Mouse (Mus musculus): Measurements from ENCODE around the gene Slc38a5. TPM values are rescaled to one million over a fixed set of nuclear protein-coding genes. Genes with fewer than 3 reads are reported as not detected.
"Not testable (repeated sequence)": the region's sequence is repeated elsewhere in the genome, so short reads cannot be mapped to it uniquely, and the experiment has no call there.

Gene Slc38a5
- polyA plus RNA-seq, 1 experiment: not detected

- TF ChIP-seq MYOD1 (IDR thresholded peaks at IDR 0.05; ENCODE audit: control insufficient read depth, insufficient read length, low read depth) (no peak), MYOG (IDR thresholded peaks at IDR 0.05; ENCODE audit: control insufficient read depth, extremely low read depth, insufficient read length) (no peak), CEBPB (IDR thresholded peaks at IDR 0.05; ENCODE audit: low read depth) (no peak), MAX (IDR thresholded peaks at IDR 0.05) (no peak), USF1 (IDR thresholded peaks at IDR 0.05; ENCODE audit: low read depth) (no peak), CTCF (IDR thresholded peaks at IDR 0.05; ENCODE audit: control insufficient read depth, insufficient read depth, insufficient read length) (no peak), FOSL1 (IDR thresholded peaks at IDR 0.05; ENCODE audit: insufficient read depth, low read length, poor library complexity, severe bottlenecking) (no peak)
- Histone ChIP-seq H3K36me3 (ENCODE audit: control insufficient read depth, insufficient read depth) (no peaks in the 10 kb centered on the region), H3ac (ENCODE audit: control insufficient read depth, insufficient read length, low read depth) (no peak overlapping the region), H3K27me3 (ENCODE audit: control insufficient read depth, insufficient read depth, insufficient read length) (peaks cover 8% of the 10 kb centered on the region), H3K79me2 (ENCODE audit: control insufficient read depth, insufficient read depth) (no peaks in the 10 kb centered on the region), H3K4me3 (ENCODE audit: insufficient read depth, poor library complexity, severe bottlenecking) (no peak overlapping the region), H3K79me3 (ENCODE audit: low read depth) (no peaks in the 10 kb centered on the region)
Observed at GRCm38 (mm10) chrX:8264222-8264621, 6.7 kb upstream of the Slc38a5 start.

GRCm38 (mm10) chrX:8272000-8272399 is 1.1 kb downstream of the Slc38a5 start:
- Histone ChIP-seq H3ac (ENCODE audit: control insufficient read depth, insufficient read length, low read depth) (no peak overlapping the region), H3K27me3 (ENCODE audit: control insufficient read depth, insufficient read depth, insufficient read length) (peaks cover 14% of the 10 kb centered on the region), H3K79me2 (ENCODE audit: control insufficient read depth, insufficient read depth) (no peaks in the 10 kb centered on the region), H3K36me3 (ENCODE audit: control insufficient read depth, insufficient read depth) (no peaks in the 10 kb centered on the region), H3K4me3 (ENCODE audit: insufficient read depth, poor library complexity, severe bottlenecking) (no peak overlapping the region), H3K79me3 (ENCODE audit: low read depth) (no peaks in the 10 kb centered on the region)
- TF ChIP-seq CTCF (IDR thresholded peaks at IDR 0.05; ENCODE audit: control insufficient read depth, insufficient read depth, insufficient read length) (no peak), FOSL1 (IDR thresholded peaks at IDR 0.05; ENCODE audit: insufficient read depth, low read length, poor library complexity, severe bottlenecking) (no peak), CEBPB (IDR thresholded peaks at IDR 0.05; ENCODE audit: low read depth) (no peak), USF1 (IDR thresholded peaks at IDR 0.05; ENCODE audit: low read depth) (no peak), MAX (IDR thresholded peaks at IDR 0.05) (no peak), MYOD1 (IDR thresholded peaks at IDR 0.05; ENCODE audit: control insufficient read depth, insufficient read length, low read depth) (no peak), MYOG (IDR thresholded peaks at IDR 0.05; ENCODE audit: control insufficient read depth, extremely low read depth, insufficient read length) (no peak)

GRCm38 (mm10) chrX:8274056-8274455 is 3.1 kb downstream of the Slc38a5 start:
- no peak for TF ChIP-seq MYOG (IDR thresholded peaks at IDR 0.05; ENCODE audit: control insufficient read depth, extremely low read depth, insufficient read length)
- TF ChIP-seq FOSL1 (IDR thresholded peaks at IDR 0.05; ENCODE audit: insufficient read depth, low read length, poor library complexity, severe bottlenecking): no peak
- no peaks in the 10 kb centered on the region for H3K36me3 ChIP-seq (ENCODE audit: control insufficient read depth, insufficient read depth)

GRCm38 (mm10) chrX:8288621-8289020 is 17.7 kb downstream of the Slc38a5 start:
- TF ChIP-seq MYOD1 (IDR thresholded peaks at IDR 0.05; ENCODE audit: control insufficient read depth, insufficient read length, low read depth) (no peak), USF1 (IDR thresholded peaks at IDR 0.05; ENCODE audit: low read depth) (no peak), FOSL1 (IDR thresholded peaks at IDR 0.05; ENCODE audit: insufficient read depth, low read length, poor library complexity, severe bottlenecking) (no peak), CTCF (IDR thresholded peaks at IDR 0.05; ENCODE audit: control insufficient read depth, insufficient read depth, insufficient read length) (no peak), CEBPB (IDR thresholded peaks at IDR 0.05; ENCODE audit: low read depth) (no peak), MAX (IDR thresholded peaks at IDR 0.05) (no peak), MYOG (IDR thresholded peaks at IDR 0.05; ENCODE audit: control insufficient read depth, extremely low read depth, insufficient read length) (no peak)
- H3K4me3 ChIP-seq (ENCODE audit: insufficient read depth, poor library complexity, severe bottlenecking): no peak overlapping the region
- no peaks in the 10 kb centered on the region for H3K79me3 ChIP-seq (ENCODE audit: low read depth)
- H3K27me3 ChIP-seq (ENCODE audit: control insufficient read depth, insufficient read depth, insufficient read length): no peaks in the 10 kb centered on the region
- no peak overlapping the region for H3ac ChIP-seq (ENCODE audit: control insufficient read depth, insufficient read length, low read depth)
- H3K36me3 ChIP-seq (ENCODE audit: control insufficient read depth, insufficient read depth): no peaks in the 10 kb centered on the region
- no peaks in the 10 kb centered on the region for H3K79me2 ChIP-seq (ENCODE audit: control insufficient read depth, insufficient read depth)

More at GRCm38 (mm10) chrX:8274056-8274455, 3.1 kb downstream of the Slc38a5 start:
- no peak overlapping the region for H3ac ChIP-seq (ENCODE audit: control insufficient read depth, insufficient read length, low read depth)
- H3K79me2 ChIP-seq (ENCODE audit: control insufficient read depth, insufficient read depth): no peaks in the 10 kb centered on the region
- peaks cover 21% of the 10 kb centered on the region for H3K27me3 ChIP-seq (ENCODE audit: control insufficient read depth, insufficient read depth, insufficient read length)
- no peaks in the 10 kb centered on the region for H3K79me3 ChIP-seq (ENCODE audit: low read depth)
- H3K4me3 ChIP-seq (ENCODE audit: insufficient read depth, poor library complexity, severe bottlenecking): no peak overlapping the region

- H3K79me3 ChIP-seq (ENCODE audit: low read depth): no peaks in the 10 kb centered on the region
- H3K27me3 ChIP-seq (ENCODE audit: control insufficient read depth, insufficient read depth, insufficient read length): no peaks in the 10 kb centered on the region
- H3K4me3 ChIP-seq (ENCODE audit: insufficient read depth, poor library complexity, severe bottlenecking): no peak overlapping the region
- TF ChIP-seq CEBPB (IDR thresholded peaks at IDR 0.05; ENCODE audit: low read depth) (no peak), MYOD1 (IDR thresholded peaks at IDR 0.05; ENCODE audit: control insufficient read depth, insufficient read length, low read depth) (no peak)
- no peaks in the 10 kb centered on the region for H3K36me3 ChIP-seq (ENCODE audit: control insufficient read depth, insufficient read depth)
- no peak overlapping the region for H3ac ChIP-seq (ENCODE audit: control insufficient read depth, insufficient read length, low read depth)
- H3K79me2 ChIP-seq (ENCODE audit: control insufficient read depth, insufficient read depth): no peaks in the 10 kb centered on the region
Observed at GRCm38 (mm10) chrX:8309302-8309701, 38.4 kb downstream of the Slc38a5 start.

GRCm38 (mm10) chrX:8314905-8315304 is 44.0 kb downstream of the Slc38a5 start:
- H3K4me3 ChIP-seq (ENCODE audit: insufficient read depth, poor library complexity, severe bottlenecking); H3K36me3 ChIP-seq (ENCODE audit: control insufficient read depth, insufficient read depth); H3K79me2 ChIP-seq (ENCODE audit: control insufficient read depth, insufficient read depth); H3ac ChIP-seq (ENCODE audit: control insufficient read depth, insufficient read length, low read depth); H3K79me3 ChIP-seq (ENCODE audit: low read depth); H3K27me3 ChIP-seq (ENCODE audit: control insufficient read depth, insufficient read depth, insufficient read length): not testable (repeated sequence)

Measured in C2C12 (cell line).